Mouse (Mus musculus): ENCODE results near the gene Olfr502.
"Not testable (repeated sequence)": the region's sequence is repeated elsewhere in the genome, so short reads cannot be mapped to it uniquely, and the experiment has no call there.

The Olfr502 gene

DNA sequence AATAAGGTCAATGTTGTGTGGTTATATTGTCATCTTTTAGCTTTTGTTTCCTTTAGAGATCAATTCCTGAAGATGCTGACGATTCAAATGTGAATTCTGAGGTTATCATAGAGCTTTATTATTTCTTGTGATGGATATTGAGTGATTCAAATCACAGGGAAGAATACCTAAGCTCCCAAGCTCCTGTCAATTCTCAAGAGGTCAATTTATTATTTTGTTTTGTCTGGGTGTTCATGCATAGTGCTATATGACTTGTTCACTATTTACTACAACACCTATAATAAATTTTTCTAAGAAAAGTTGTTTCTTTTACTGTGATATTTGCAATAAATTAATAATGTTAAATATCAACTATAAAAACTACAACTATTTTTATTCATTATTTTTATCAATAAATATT, at the start of gene Olfr502:
Olfr502 (minus strand) TSS at position 101 of the 400 bp plus-strand sequence.
- no peak for DNase-seq

DNA sequence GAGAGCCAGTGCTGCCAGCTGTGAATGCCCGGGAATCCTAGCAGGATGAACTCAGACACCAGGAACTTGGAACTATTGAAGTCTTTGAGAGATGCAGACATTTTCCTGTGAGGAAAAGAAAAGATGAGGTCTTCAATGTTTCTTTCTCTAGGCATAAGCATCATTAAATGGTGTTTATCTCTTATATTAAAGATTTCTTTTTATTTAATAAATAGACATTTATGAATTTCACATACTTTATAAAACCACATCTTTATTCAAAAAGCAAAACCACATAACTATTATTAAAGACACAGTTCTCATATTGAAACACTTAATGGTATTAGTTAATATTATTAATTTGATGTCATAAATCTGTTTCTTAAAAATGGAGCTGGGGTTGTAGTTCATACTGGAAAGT, 40.8 kb upstream of the Olfr502 start, which contains the start of gene Olfr504:
Olfr504 (minus strand) TSS at position 101 of the 400 bp plus-strand sequence.
- no peak for DNase-seq

DNA sequence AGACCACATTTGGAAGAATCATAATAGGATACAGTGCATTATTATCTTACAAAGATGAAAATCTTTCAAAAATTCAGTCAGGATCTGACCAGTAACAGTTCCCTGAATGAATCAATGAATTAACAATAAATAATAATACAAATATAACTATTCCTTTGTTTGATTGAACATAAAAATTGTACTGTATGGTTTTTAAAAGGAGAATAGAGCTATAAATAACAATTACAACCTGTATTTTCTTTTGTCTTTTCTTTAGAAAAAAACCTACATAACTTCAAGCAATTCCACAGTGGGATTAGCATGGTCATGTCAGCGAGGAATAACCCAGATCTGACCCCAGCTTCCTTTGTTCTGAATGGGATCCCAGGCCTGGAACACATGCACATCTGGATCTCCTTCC, 19.4 kb upstream of the Olfr502 start, which contains the start of gene Olfr503:
Olfr503 (plus strand) TSS at position 301 of the 400 bp plus-strand sequence.
- not testable (repeated sequence) for DNase-seq

DNA sequence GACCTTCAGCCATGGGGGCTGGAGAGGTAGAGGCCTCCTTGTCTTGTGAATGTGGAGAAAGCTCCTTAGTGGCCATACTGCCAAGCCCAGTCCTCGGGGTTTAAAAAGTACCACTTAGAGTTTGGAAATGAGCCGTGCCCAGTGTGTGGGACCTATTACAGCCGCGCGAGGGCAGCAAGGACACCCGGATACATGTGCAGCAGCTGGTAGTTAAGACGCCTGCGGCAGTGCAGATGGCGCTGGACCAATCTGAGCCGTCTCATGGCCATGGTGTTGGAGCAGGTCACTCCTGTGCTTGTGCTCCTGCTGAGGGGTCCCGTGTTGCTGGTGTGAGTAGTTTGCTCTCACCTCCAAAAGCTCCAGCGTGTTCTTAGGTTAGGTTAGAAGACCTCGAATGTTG, 17.6 kb upstream of the Olfr502 start:
- DNase-seq: no peak

All from right cerebral cortex, postnatal 4 days (tissue).